Mouse (Mus musculus): ENCODE results near the gene Casz1.

DNA sequence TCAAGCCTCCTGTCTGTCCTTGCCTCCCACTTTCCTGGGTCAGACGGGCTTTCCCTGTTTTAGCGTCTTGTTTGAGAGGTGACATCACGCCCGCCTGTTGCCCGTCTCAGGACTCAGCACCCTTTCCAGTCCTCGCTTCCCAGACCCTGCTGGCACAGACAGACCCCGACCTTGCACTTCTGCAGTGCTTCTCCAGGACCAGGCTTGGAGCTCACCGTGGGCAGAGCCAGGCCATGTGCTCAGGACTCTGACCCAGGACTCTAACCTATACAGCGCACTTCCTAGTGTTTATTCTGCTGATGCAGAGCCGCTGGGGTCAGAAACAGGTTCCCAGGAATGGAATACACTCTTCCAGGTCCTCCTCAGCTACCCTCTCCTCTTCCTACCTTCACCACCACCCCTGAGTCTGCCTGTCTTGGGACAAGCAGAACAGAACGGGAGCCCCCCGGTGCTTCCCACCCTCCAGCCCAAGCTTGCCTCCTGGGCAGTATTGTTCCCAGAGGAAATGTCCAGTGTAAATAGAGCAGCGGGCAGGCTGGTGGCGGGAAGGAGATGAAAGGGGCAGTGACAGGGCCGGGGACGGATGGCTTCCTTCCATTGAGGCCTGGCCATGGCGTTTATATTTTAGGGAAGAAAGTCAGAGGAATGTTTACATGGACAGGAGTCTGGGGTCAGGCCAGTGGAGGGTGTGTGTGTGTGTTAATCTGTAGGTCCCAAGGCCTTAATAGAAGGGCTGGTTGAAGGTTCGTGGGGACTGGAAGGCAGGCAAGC lies 121.5 kb downstream of the Casz1 start:
- TF ChIP-seq CTCF (IDR thresholded peaks at IDR 0.05; ENCODE audit: low read depth, low read length) = no peak
- no peak for TF ChIP-seq POLR2A (IDR thresholded peaks at IDR 0.05; ENCODE audit: borderline replicate concordance, low read depth, low read length)
